Mouse (Mus musculus): ENCODE measurements around the gene Rbbp4.

DNA sequence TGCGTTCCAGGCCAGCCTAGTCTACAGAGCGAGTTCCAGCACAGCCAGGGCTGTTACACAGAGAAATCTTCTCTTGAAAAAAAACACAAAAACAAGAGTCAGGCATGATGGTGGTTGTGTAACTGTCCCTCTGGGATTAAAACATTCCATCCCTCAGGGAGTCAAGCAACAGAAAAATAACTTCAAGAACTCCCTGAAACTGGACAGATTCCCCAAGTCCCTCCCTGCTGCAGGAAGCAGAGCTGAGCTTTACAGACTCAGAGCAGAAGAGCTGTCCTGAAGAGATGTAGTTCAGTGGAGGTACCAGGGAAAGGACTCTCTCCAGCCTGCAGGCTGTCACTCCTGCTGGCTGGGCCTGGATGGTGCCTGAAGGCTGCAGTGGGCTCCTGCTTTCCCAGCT lies 47.3 kb upstream of the Rbbp4 start:
- TF ChIP-seq ZC3H11A (IDR thresholded peaks at IDR 0.05; ENCODE audit: borderline replicate concordance, low read depth, low read length): no peak
- no peak for TF ChIP-seq CHD2 (IDR thresholded peaks at IDR 0.05; ENCODE audit: low read depth, low read length)
- no peak for TF ChIP-seq MAFK (IDR thresholded peaks at IDR 0.05; ENCODE audit: insufficient read depth, low read depth, low read length)
- no peak; the same call in 1 of the 2 replicates for TF ChIP-seq HCFC1 (IDR thresholded peaks at IDR 0.05; ENCODE audit: borderline replicate concordance, insufficient read depth, low read length)
- TF ChIP-seq ZNF384 (IDR thresholded peaks at IDR 0.05; ENCODE audit: low read depth, low read length): no peak
